Mouse (Mus musculus): ENCODE measurements at regions not wholly inside any gene's neighbourhood (a gene's known extent, or its start where the extent isn't known, plus 50 kb on each side); places are given as distances from the start of the nearest gene placed in this dataset.

- DNase-seq (ENCODE audit: low spot score in 2 of 2): no peak
These were observed 873.2 kb downstream of the Slc22a22 start for GRCm38 (mm10) chr15:56604266-56604665.

GRCm38 (mm10) chr15:56592656-56593055, 884.8 kb downstream of the Slc22a22 start:
- no peak for DNase-seq (ENCODE audit: low spot score in 2 of 2)

GRCm38 (mm10) chr15:56580745-56581515, 896.5 kb downstream of the Slc22a22 start:
- no peak for DNase-seq (ENCODE audit: low spot score in 2 of 2)

GRCm38 (mm10) chr15:56563192-56563591, 914.2 kb downstream of the Slc22a22 start:
- DNase-seq (ENCODE audit: low spot score in 2 of 2): no peak

- DNase-seq (ENCODE audit: low spot score in 2 of 2): no peak
These were observed 914.6 kb downstream of the Slc22a22 start for GRCm38 (mm10) chr15:56562785-56563184.

- no peak for DNase-seq (ENCODE audit: low spot score in 2 of 2)
These were observed 915.3 kb downstream of the Slc22a22 start for GRCm38 (mm10) chr15:56562143-56562542.

GRCm38 (mm10) chr15:56554386-56554785, 923.0 kb downstream of the Slc22a22 start:
- no peak for DNase-seq (ENCODE audit: low spot score in 2 of 2)

GRCm38 (mm10) chr15:56553851-56554250, 923.6 kb downstream of the Slc22a22 start:
- no peak for DNase-seq (ENCODE audit: low spot score in 2 of 2)

- DNase-seq (ENCODE audit: low spot score in 2 of 2): no peak
These were observed 945.9 kb downstream of the Slc22a22 start for GRCm38 (mm10) chr15:56531529-56531928.

GRCm38 (mm10) chr15:56518379-56518778, 959.0 kb downstream of the Slc22a22 start:
- DNase-seq (ENCODE audit: low spot score in 2 of 2): no peak

- no peak for DNase-seq (ENCODE audit: low spot score in 2 of 2)
These were observed 961.3 kb downstream of the Slc22a22 start for GRCm38 (mm10) chr15:56516095-56516494.

GRCm38 (mm10) chr15:56498774-56499173, 978.7 kb downstream of the Slc22a22 start:
- DNase-seq (ENCODE audit: low spot score in 2 of 2): no peak

GRCm38 (mm10) chr15:56497757-56498156, 979.7 kb downstream of the Slc22a22 start:
- no peak for DNase-seq (ENCODE audit: low spot score in 2 of 2)

- no peak for DNase-seq (ENCODE audit: low spot score in 2 of 2)
These were observed 981.1 kb downstream of the Slc22a22 start for GRCm38 (mm10) chr15:56496355-56496754.

- no peak for DNase-seq (ENCODE audit: low spot score in 2 of 2)
These were observed 991.5 kb downstream of the Slc22a22 start for GRCm38 (mm10) chr15:56485931-56486330.

GRCm38 (mm10) chr15:56484693-56485092, 992.7 kb downstream of the Slc22a22 start:
- no peak for DNase-seq (ENCODE audit: low spot score in 2 of 2)

- DNase-seq (ENCODE audit: low spot score in 2 of 2): no peak
These were observed 997.7 kb downstream of the Slc22a22 start for GRCm38 (mm10) chr15:56479682-56480081.

- DNase-seq (ENCODE audit: low spot score in 2 of 2): no peak
These were observed 998.4 kb downstream of the Slc22a22 start for GRCm38 (mm10) chr15:56479015-56479414.

GRCm38 (mm10) chr15:56473679-56474078, 1003.7 kb downstream of the Slc22a22 start:
- DNase-seq (ENCODE audit: low spot score in 2 of 2): no peak

- no peak for DNase-seq (ENCODE audit: low spot score in 2 of 2)
These were observed 1025.5 kb downstream of the Slc22a22 start for GRCm38 (mm10) chr15:56451881-56452280.

- no peak for DNase-seq (ENCODE audit: low spot score in 2 of 2)
These were observed 1029.3 kb downstream of the Slc22a22 start for GRCm38 (mm10) chr15:56448015-56448645.

GRCm38 (mm10) chr15:56440171-56440570, 1037.3 kb downstream of the Slc22a22 start:
- no peak for DNase-seq (ENCODE audit: low spot score in 2 of 2)

- no peak for DNase-seq (ENCODE audit: low spot score in 2 of 2)
These were observed 1039.1 kb downstream of the Slc22a22 start for GRCm38 (mm10) chr15:56438370-56438769.

Measured in thymus, postnatal 10 days (tissue).